Mouse (Mus musculus): ENCODE data around the gene Sp9. TPM values are rescaled to one million over a fixed set of nuclear protein-coding genes. Genes with fewer than 3 reads are reported as not detected.

Sp9 gene
- polyA plus RNA-seq, 2 experiments: 1.7 to 2.4 TPM

GRCm38 (mm10) chr2:73270593-73271458, 899 bp upstream of the Sp9 start:
- Histone ChIP-seq H3K9me3 (ENCODE audit: control insufficient read depth, low read length) (no peaks in the 10 kb centered on the region), H3K4me3 (replicated peaks; ENCODE audit: low read length) (peak overlapping the region; percentile 47), H3K4me2 (replicated peaks; ENCODE audit: low read depth, low read length, severe bottlenecking) (peak overlapping the region; percentile 75; the same call in 1 of the 2 replicates), H3K4me1 (ENCODE audit: control insufficient read depth, insufficient read depth, low read length) (peaks cover 27% of the 10 kb centered on the region), H3K27me3 (ENCODE audit: control insufficient read depth, insufficient read depth, low read length) (peaks cover 86% of the 10 kb centered on the region), H3K9ac (ENCODE audit: low read depth, low read length, severe bottlenecking) (no peak overlapping the region), H3K27ac (replicated peaks; ENCODE audit: low read depth, low read length) (no peak overlapping the region), H3K36me3 (ENCODE audit: control insufficient read depth, insufficient read depth, low read length) (no peaks in the 10 kb centered on the region)
- no peak for ATAC-seq (ENCODE audit: low FRiP score, low read depth)
- DNase-seq (ENCODE audit: low spot score): no peak
- 1% methylated on average over 38 of the region's 38 CpGs for WGBS
- TF ChIP-seq POLR2A (IDR thresholded peaks at IDR 0.05; ENCODE audit: borderline replicate concordance, extremely low read depth, insufficient read depth, insufficient read length): no peak

- no peak for ATAC-seq (ENCODE audit: low FRiP score, low read depth)
- H3K27ac ChIP-seq (replicated peaks; ENCODE audit: low read depth, low read length): no peak overlapping the region
- peaks cover 81% of the 10 kb centered on the region for H3K27me3 ChIP-seq (ENCODE audit: control insufficient read depth, insufficient read depth, low read length)
- no peak for TF ChIP-seq POLR2A (IDR thresholded peaks at IDR 0.05; ENCODE audit: borderline replicate concordance, extremely low read depth, insufficient read depth, insufficient read length)
- H3K9ac ChIP-seq (ENCODE audit: low read depth, low read length, severe bottlenecking): peak overlapping the region; percentile 51
- H3K9me3 ChIP-seq (ENCODE audit: control insufficient read depth, low read length): no peaks in the 10 kb centered on the region
- H3K4me2 ChIP-seq (replicated peaks; ENCODE audit: low read depth, low read length, severe bottlenecking): peak overlapping the region; percentile 75
- whole genome bisulfite sequencing: under 1% methylated on average over 50 of the region's 55 CpGs
- peak overlapping the region; percentile 47 for H3K4me3 ChIP-seq (replicated peaks; ENCODE audit: low read length)
- peaks cover 29% of the 10 kb centered on the region for H3K4me1 ChIP-seq (ENCODE audit: control insufficient read depth, insufficient read depth, low read length)
- no peaks in the 10 kb centered on the region for H3K36me3 ChIP-seq (ENCODE audit: control insufficient read depth, insufficient read depth, low read length)
- DNase-seq (ENCODE audit: low spot score): no peak
Observed at GRCm38 (mm10) chr2:73272351-73273248, 875 bp downstream of the Sp9 start.

GRCm38 (mm10) chr2:73273249-73274118, 1.8 kb downstream of the Sp9 start:
- ATAC-seq (ENCODE audit: low FRiP score, low read depth) (no peak), DNase-seq (ENCODE audit: low spot score) (no peak)
- peaks cover 80% of the 10 kb centered on the region for H3K27me3 ChIP-seq (ENCODE audit: control insufficient read depth, insufficient read depth, low read length)
- peaks cover 31% of the 10 kb centered on the region for H3K4me1 ChIP-seq (ENCODE audit: control insufficient read depth, insufficient read depth, low read length)
- under 1% methylated on average over 84 of the region's 110 CpGs for WGBS
- TF ChIP-seq POLR2A (IDR thresholded peaks at IDR 0.05; ENCODE audit: borderline replicate concordance, extremely low read depth, insufficient read depth, insufficient read length): no peak
- H3K9me3 ChIP-seq (ENCODE audit: control insufficient read depth, low read length): no peaks in the 10 kb centered on the region
- no peaks in the 10 kb centered on the region for H3K36me3 ChIP-seq (ENCODE audit: control insufficient read depth, insufficient read depth, low read length)
- no peak overlapping the region for H3K27ac ChIP-seq (replicated peaks; ENCODE audit: low read depth, low read length)
- H3K9ac ChIP-seq (ENCODE audit: low read depth, low read length, severe bottlenecking): peak overlapping the region; percentile 51
- peak overlapping the region; percentile 47 for H3K4me3 ChIP-seq (replicated peaks; ENCODE audit: low read length)
- H3K4me2 ChIP-seq (replicated peaks; ENCODE audit: low read depth, low read length, severe bottlenecking): peak overlapping the region; percentile 75

- ATAC-seq (ENCODE audit: low FRiP score, low read depth): no peak
- Histone ChIP-seq H3K27ac (replicated peaks; ENCODE audit: low read depth, low read length) (no peak overlapping the region), H3K4me1 (ENCODE audit: control insufficient read depth, insufficient read depth, low read length) (peaks cover 38% of the 10 kb centered on the region)
Observed at GRCm38 (mm10) chr2:73274119-73274920, 2.6 kb downstream of the Sp9 start.

More at GRCm38 (mm10) chr2:73274119-73274920, 2.6 kb downstream of the Sp9 start:
- TF ChIP-seq POLR2A (IDR thresholded peaks at IDR 0.05; ENCODE audit: borderline replicate concordance, extremely low read depth, insufficient read depth, insufficient read length): no peak
- no peaks in the 10 kb centered on the region for H3K9me3 ChIP-seq (ENCODE audit: control insufficient read depth, low read length)
- under 1% methylated on average over 77 of the region's 88 CpGs for WGBS
- peak overlapping the region; percentile 47 for H3K4me3 ChIP-seq (replicated peaks; ENCODE audit: low read length)
- DNase-seq (ENCODE audit: low spot score): no peak
- H3K27me3 ChIP-seq (ENCODE audit: control insufficient read depth, insufficient read depth, low read length): peaks cover 82% of the 10 kb centered on the region
- H3K36me3 ChIP-seq (ENCODE audit: control insufficient read depth, insufficient read depth, low read length): no peaks in the 10 kb centered on the region
- H3K9ac ChIP-seq (ENCODE audit: low read depth, low read length, severe bottlenecking): peak overlapping the region; percentile 51
- peak overlapping the region; percentile 75 for H3K4me2 ChIP-seq (replicated peaks; ENCODE audit: low read depth, low read length, severe bottlenecking)

Data from limb, embryonic 14.5 days (tissue).